Mouse (Mus musculus): ENCODE measurements around the gene Ubl4a.
A peak's percentile ranks its signal among the peaks of the same experiment; 100 is the strongest.
"Not testable (repeated sequence)": the region's sequence is repeated elsewhere in the genome, so short reads cannot be mapped to it uniquely, and the experiment has no call there.

Gene Ubl4a

DNA sequence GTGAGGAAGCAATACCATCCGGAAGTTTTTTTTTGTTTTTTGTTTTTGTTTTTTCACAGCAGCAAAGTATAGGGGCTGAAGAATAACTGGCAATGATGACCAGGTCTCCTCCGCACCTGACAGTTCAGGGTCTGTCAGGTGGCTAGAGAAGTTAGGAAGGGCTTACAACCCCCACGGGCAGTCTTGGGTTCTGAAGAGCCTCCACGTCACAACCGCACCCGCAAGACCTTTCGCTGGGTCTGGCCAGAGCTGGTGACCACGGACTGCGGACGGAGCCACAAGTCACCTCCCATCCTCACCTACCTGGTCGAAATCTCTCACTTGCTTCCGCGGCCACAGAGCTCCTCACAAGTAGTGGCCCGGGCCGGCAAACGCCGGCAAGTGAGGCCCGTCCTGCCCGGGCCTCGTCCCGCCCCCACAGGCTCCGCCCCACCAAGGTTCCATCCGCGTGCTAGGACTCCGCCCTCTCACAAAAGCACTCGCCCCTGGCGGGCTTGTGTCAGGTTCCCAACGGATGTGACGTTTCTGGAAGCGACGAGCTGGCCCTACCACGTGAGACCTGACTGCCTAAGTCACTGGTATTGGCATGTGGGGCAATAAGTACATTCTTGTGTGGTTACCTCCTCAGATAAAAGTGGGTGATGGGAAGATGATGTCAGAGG lies at the start of gene Ubl4a, which contains the start of gene Slc10a3:
TSS of gene Ubl4a (minus strand) at position 331 of the 662 bp plus-strand sequence.
TSS of gene Slc10a3 (minus strand) at position 462 of the 662 bp plus-strand sequence.
- peak; percentile 58 to 81 for DNase-seq (ENCODE audit: low spot score in 2 of 2)

- DNase-seq (ENCODE audit: low spot score in 2 of 2), result peak in 1 of 2 experiments; percentile 43
These were observed 40.4 kb upstream of the Ubl4a start for GRCm38 (mm10) chrX:74413377-74413776.

- no peak for DNase-seq (ENCODE audit: low spot score in 2 of 2)
These were observed 35.3 kb upstream of the Ubl4a start for GRCm38 (mm10) chrX:74408340-74408739.

GRCm38 (mm10) chrX:74400136-74400535 lies 27.1 kb upstream of the Ubl4a start:
- DNase-seq (ENCODE audit: low spot score in 2 of 2), result no peak

DNA sequence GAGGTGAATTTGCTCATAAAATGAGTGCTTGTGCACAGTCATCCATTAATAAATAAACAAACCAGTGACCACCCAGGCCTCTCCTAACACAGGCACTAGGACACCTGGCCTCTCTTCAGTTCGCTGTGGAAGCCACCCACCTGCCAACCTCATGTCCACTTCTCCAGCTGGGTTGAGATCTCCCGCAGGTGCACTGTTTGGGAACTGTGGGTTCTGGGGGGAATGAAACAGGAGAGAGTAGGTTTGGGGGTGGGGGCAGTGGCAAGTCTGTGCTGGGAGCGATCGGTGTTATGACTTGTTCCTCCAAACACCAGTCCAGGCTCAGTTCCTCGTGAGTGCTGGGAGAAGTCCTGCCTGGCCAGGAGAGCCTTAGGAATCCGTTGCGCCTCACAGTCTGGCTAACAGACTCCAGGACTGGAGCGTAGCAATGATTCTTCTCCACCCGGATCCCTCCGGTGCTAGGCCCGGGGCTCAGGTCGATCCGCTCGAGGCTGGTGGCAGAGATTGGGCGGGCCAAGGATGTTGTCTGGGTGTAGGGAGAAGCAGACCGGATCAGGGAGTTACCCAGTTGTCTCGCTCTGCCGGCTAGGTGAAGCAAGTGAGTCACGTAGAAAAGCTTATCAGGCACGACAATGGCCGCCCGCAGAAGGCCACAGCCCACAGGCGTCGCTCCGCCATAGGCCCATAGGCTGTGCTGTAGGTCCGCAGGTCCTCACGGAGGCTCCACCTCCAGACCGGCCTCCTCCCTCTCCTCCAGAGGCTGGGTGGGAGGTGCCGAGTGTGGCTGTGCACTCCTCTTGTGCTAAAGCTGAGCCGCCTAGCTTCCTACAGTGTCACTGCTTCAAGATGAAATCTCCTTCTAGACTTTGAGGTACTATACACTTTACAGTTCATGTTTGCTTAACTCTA lies 19.8 kb upstream of the Ubl4a start, which contains the start of the genes Fam3a and Ikbkg:
TSS of gene Fam3a (minus strand) at position 738 of the 909 bp plus-strand sequence.
TSS of gene Ikbkg (plus strand) at position 756 of the 909 bp plus-strand sequence.
- peak; percentile 53 to 77 for DNase-seq (ENCODE audit: low spot score in 2 of 2)

DNA sequence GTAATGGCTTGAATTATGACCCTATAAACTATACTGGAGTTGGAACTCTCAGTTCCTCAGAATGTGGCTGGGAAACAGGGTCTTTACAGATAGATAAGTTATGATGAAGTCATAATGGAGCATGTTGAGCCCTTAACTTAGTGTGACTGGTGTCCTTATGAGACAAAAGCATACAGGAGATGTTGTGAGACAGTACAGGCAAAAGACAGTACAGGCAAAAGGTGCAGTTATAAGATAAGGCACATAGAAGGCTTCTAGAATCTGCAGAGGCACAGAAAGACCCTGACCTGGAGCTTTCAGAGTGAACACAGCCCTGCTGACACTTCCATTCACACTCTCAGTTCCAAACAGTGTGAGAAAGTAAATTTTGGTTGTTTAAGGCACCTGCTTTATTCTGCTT lies 15.1 kb upstream of the Ubl4a start:
- DNase-seq (ENCODE audit: low spot score in 2 of 2), result no peak

DNA sequence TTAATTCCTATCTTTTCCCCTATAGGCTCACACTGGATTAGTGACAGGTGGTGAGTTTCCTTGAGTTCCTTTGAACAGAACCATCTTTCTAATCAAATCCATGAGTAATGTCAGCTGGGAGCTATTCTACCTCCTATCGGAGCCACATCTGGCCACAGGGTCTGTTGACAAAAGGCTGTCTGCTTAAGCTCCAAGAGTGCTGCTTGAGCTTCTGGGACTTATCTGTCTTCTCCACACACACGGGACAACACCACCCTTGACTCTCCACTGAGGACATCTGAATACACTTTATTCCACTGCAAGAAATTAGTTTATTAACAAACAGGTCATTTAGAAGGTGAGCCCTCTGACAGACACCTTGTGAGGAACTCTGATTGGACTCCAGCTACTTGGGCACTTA lies 11.4 kb upstream of the Ubl4a start:
- DNase-seq (ENCODE audit: low spot score in 2 of 2), result no peak

- DNase-seq (ENCODE audit: low spot score in 2 of 2), result peak; percentile 54 to 68
These were observed 4.7 kb downstream of the Ubl4a start for GRCm38 (mm10) chrX:74368209-74368909.

DNA sequence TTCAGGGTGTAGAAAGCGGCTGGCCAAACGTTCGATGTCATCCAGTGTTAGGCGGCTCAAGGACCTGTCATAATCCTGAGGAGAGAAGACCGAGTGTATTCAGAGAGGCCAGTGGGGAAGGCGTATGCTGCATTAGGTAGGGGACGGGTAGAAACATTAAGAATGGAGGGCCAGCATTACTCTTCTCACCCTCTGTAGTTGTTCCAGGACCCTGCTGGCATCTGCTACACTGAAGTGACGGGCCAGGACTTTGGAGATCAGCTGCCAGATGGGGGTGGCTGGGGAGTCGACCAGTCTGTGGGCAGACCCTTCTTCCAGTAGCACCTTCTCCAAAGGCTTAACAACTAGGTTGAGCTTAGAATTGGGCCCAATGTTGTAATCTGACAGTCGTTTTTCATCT lies 5.5 kb downstream of the Ubl4a start:
- DNase-seq (ENCODE audit: low spot score in 2 of 2), result peak in 1 of 2 experiments; percentile 2

- DNase-seq (ENCODE audit: low spot score in 2 of 2), result peak; percentile 6 to 28
These were observed 13.8 kb downstream of the Ubl4a start for GRCm38 (mm10) chrX:74359171-74359570.

DNA sequence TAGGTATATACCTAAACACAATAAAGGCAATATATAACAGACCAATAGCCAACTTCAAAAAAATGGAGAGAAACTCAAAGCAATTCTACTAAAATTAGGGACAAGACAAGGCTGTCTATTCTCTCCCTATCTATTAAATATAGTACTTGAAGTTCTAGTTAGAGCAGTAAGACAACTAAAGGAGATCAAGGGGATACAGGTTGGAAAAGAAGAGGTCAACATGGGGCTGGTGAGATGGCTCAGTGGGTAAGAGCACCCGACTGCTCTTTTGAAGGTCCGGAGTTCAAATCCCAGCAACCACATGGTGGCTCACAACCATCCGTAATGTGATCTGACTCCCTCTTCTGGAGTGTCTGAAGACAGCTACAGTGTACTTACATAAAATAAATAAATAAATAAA lies 15.9 kb downstream of the Ubl4a start:
- DNase-seq (ENCODE audit: low spot score in 2 of 2), result not testable (repeated sequence)

DNA sequence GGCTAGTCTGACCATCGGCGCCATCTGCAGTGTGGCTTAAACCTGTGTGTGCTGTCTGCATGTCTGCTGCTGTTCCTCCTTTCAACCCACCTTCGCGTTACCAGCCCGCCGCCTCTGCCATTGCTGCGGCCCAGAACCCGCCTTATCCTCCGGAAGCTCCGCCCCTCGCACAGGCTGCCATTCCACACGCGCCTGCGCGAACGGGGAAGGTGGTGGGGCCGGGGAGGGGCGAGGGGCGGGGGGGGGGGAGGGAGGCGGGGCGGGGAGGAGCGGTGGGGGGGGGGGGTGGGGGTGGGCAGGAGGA lies 19.6 kb downstream of the Ubl4a start, which contains the start of gene Lage3:
TSS of gene Lage3 (minus strand) at position 152 of the 304 bp plus-strand sequence.
- peak; percentile 42 to 65 for DNase-seq (ENCODE audit: low spot score in 2 of 2)

DNA sequence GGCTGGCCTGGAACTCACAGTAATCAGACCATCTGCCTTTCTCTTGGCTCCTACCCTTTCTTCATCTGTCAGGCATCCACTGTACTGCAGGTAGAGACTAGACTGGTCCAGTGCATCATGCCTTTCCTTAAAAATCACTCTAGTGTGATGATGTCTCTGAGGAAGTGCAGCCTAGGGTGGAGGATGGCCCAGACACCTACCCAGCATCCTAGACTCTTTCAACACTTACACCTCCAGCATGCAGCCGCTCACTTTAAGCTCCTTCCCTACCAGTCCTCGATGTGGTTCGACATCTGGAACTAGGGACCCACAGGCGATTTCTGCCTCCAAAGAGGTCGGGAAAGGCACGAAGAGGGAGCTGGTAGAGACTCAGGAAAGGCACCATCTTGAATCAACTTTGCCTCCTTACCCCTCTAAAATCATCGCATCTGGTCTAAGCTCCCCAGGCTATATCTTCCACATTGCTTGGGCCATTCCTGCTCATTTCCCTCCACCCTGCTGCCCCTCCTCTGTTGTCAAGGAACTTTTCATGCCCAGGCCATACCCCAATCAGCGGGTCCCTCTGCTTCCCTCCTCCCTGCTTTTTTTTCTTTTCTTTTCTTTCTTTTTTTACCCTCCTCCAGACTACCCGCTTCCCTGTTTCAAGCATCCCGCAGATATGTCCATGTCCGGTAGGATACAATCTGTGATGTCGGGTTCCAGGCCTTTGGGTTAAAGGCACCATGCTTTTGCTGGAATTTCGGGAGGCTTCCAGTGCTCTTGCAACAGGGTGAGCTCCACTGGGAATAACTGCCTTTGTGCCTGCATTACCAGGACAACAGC lies 20.2 kb downstream of the Ubl4a start:
- no peak for DNase-seq (ENCODE audit: low spot score in 2 of 2)

DNA sequence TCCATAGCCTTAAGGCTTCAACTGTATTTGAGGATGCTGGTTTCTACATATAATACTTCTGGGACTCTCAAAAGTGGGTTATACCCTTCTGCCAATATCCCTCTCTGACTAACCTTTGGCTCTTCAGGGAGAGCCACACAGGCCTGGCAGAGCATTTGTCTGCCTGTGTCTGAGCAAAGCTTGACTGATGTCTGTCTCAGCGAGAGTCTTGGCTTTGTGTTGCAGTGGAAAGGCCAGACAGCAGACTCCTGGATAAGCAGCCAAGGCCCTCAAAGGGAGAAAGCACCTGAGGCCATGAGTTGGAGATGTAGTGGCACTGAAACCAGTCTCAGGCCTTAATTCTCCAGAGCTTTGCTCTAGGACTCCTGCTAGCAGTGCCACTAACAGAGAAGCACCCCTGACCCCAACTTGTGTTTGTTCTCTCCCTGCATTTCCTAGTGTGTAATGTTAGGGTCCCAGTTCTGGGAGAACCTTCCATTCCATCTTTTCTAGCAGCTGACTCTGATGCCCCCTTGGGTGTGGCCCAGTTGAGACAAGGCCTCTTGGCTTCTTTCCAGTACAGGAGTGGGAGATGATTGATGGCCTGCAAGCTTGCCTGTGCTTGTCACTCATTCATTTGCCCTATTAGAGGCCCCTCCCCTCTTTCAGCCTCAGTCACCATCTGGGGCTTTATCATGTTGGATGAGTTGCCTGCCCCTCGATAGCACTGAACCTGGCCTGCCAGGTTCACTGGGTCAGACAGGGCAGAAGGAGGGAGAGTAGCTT lies 42.7 kb downstream of the Ubl4a start:
- no peak for DNase-seq (ENCODE audit: low spot score in 2 of 2)

GRCm38 (mm10) chrX:74329215-74329671 lies 43.8 kb downstream of the Ubl4a start:
- DNase-seq (ENCODE audit: low spot score in 2 of 2), result no peak

DNA sequence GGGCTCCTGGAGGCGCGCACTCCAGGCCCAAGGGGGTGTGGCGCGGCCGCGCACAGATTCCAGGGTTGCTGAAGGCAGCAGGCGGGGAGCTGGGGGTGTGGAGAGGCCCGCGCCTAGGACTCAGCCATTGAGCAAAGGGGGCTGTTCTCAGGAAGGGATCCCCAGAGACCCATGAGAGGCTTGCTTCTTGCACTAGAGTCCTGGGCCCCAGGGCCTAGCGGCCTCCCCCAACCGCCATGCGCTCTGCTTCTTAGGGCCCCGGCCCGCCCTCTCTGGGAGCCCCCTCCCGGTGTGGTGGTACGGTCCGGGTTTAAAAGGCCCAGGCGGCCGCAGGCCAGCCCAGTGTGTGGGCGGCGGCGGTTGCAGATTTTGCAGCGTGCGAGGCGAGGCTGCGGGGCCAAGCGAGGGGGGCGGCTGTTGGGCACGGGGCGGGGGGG lies 44.3 kb downstream of the Ubl4a start, which contains the start of gene Plxna3:
TSS of gene Plxna3 (plus strand) at position 342 of the 437 bp plus-strand sequence.
- DNase-seq (ENCODE audit: low spot score in 2 of 2), result peak; percentile 64

Data from urinary bladder, adult 18-20 months (tissue).